Mouse (Mus musculus) E14TG2a.4 (cell line): ENCODE measurements at regions not wholly inside any gene's neighbourhood (a gene's known extent, or its start where the extent isn't known, plus 50 kb on each side); places are given as distances from the start of the nearest gene placed in this dataset.

Source experiments
- CTCF ChIP-seq: conservative IDR thresholded peaks from 2 replicates; pipeline ENCODE4 v1.5.1; 2014; ENCODE audit warnings: low read length
- POU5F1 ChIP-seq: IDR thresholded peaks from 2 replicates; pipeline ENCODE4 v1.6.1; 2014; ENCODE audit warnings: low read length, borderline replicate concordance

- TF ChIP-seq CTCF (no peak), POU5F1 (no peak)
Observed at GRCm38 (mm10) chr15:60111885-60112284, 95.5 kb upstream of the 4933412E24Rik start.
